Comparison of ENCODE assay signal across 8 mouse cellular contexts in genomic region chr15:79803533-79804351, GRCm38 (mm10). TPM values are rescaled to one million over a fixed set of nuclear protein-coding genes. Genes with fewer than 3 reads are reported as not detected.
A peak's percentile ranks its signal among the peaks of the same experiment; 100 is the strongest.
DNase-seq lines count a peak whose midpoint lies in the region; ATAC-seq and TF ChIP-seq lines count a peak whose summit lies in the region.

No protein-coding gene starts in this region.

- H3K4me3 ChIP-seq in megakaryocyte, embryonic 14.5 days (replicated peaks): peak overlapping the region; percentile 89
- H3K4me3 ChIP-seq in embryonic facial prominence, embryonic 10.5 days: peak overlapping the region; percentile 72
- peak overlapping the region; percentile 60 for H3K4me3 ChIP-seq in heart, postnatal 0 days (ENCODE audit: low read depth, low read length)
- peak overlapping the region; percentile 58 for H3K4me3 ChIP-seq in liver, adult 2 months (ENCODE audit: insufficient read depth, low read depth, low read length)

- no peaks in the 10 kb centered on the region for H3K36me3 ChIP-seq in megakaryocyte, embryonic 14.5 days (replicated peaks; ENCODE audit: low read length)
- H3K36me3 ChIP-seq in embryonic facial prominence, embryonic 10.5 days (replicated peaks): no peaks in the 10 kb centered on the region
- H3K36me3 ChIP-seq in heart, postnatal 0 days (replicated peaks; ENCODE audit: control insufficient read depth, insufficient read depth, low read length): no peaks in the 10 kb centered on the region
- H3K36me3 ChIP-seq in liver, adult 2 months (ENCODE audit: control insufficient read depth, insufficient read depth, low read length): no peaks in the 10 kb centered on the region
- no peaks in the 10 kb centered on the region for H3K36me3 ChIP-seq in splenic B cell, adult 2 months (ENCODE audit: control insufficient read depth, insufficient read depth, low read length, poor library complexity, severe bottlenecking)

- ATAC-seq in megakaryocyte, adult 5-6 weeks (ENCODE audit: poor library complexity, severe bottlenecking): no peak
- peak; percentile 42 for ATAC-seq in heart, postnatal 0 days (ENCODE audit: insufficient read depth, low read depth)

- H3K79me2 ChIP-seq in liver, adult 2 months (ENCODE audit: control insufficient read depth, insufficient read depth, low read length): no peaks in the 10 kb centered on the region

- peak overlapping the region; percentile 75 for H3K27ac ChIP-seq in embryonic facial prominence, embryonic 10.5 days (replicated peaks)
- no peak overlapping the region for H3K27ac ChIP-seq in heart, postnatal 0 days (ENCODE audit: low read depth)
- H3K27ac ChIP-seq in liver, adult 2 months (replicated peaks; ENCODE audit: insufficient read depth, low read depth, low read length): no peak overlapping the region

- no peak for DNase-seq in embryonic facial prominence, embryonic 10.5 days (ENCODE audit: low spot score)
- DNase-seq in heart, postnatal 0 days (ENCODE audit: low spot score): peak; percentile 22
- DNase-seq in liver, adult 2 months (ENCODE audit: extremely low read depth, low read depth, low spot score): no peak
- peak; percentile 31 for DNase-seq in splenic B cell, adult 2 months (ENCODE audit: low read depth, low spot score)
- no peak for DNase-seq in left cerebral cortex, postnatal 14 days (ENCODE audit: low spot score in 2 of 2)
- no peak for DNase-seq in natural killer cell, adult 2 months (ENCODE audit: low spot score in 2 of 2)

- H3K27me3 ChIP-seq in megakaryocyte, embryonic 14.5 days (replicated peaks): peaks cover 92% of the 10 kb centered on the region
- peaks cover 87% of the 10 kb centered on the region for H3K27me3 ChIP-seq in embryonic facial prominence, embryonic 10.5 days (replicated peaks; ENCODE audit: low read depth, poor library complexity, severe bottlenecking)
- H3K27me3 ChIP-seq in heart, postnatal 0 days (ENCODE audit: control insufficient read depth, insufficient read depth, low read length): peaks cover 73% of the 10 kb centered on the region
- H3K27me3 ChIP-seq in liver, adult 2 months (ENCODE audit: control insufficient read depth, insufficient read depth, low read length): peaks cover 17% of the 10 kb centered on the region
- H3K27me3 ChIP-seq in splenic B cell, adult 2 months (ENCODE audit: control insufficient read depth, insufficient read depth, low read length, poor library complexity, severe bottlenecking): peaks cover 4% of the 10 kb centered on the region; the same call in 1 of the 2 replicates

- H3K9me3 ChIP-seq in megakaryocyte, embryonic 14.5 days: no peaks in the 10 kb centered on the region
- H3K9me3 ChIP-seq in embryonic facial prominence, embryonic 10.5 days: no peaks in the 10 kb centered on the region
- H3K9me3 ChIP-seq in heart, postnatal 0 days (replicated peaks; ENCODE audit: control insufficient read depth, low read length): no peaks in the 10 kb centered on the region

- H3K4me1 ChIP-seq in megakaryocyte, embryonic 14.5 days: peaks cover 23% of the 10 kb centered on the region
- H3K4me1 ChIP-seq in embryonic facial prominence, embryonic 10.5 days: peaks cover 23% of the 10 kb centered on the region
- peaks cover 8% of the 10 kb centered on the region; the same call in 1 of the 2 replicates for H3K4me1 ChIP-seq in heart, postnatal 0 days (ENCODE audit: control insufficient read depth, insufficient read depth)
- H3K4me1 ChIP-seq in liver, adult 2 months (ENCODE audit: control insufficient read depth, insufficient read depth, low read length): no peaks in the 10 kb centered on the region

- peak overlapping the region; percentile 92 for H3K4me2 ChIP-seq in heart, postnatal 0 days (ENCODE audit: low read depth, low read length)

- no peak for TF ChIP-seq EP300 in heart, postnatal 0 days (IDR thresholded peaks at IDR 0.05; ENCODE audit: low read depth)

- 6% methylated on average over 81 of the region's 81 CpGs for WGBS in embryonic facial prominence, embryonic 10.5 days
- 6% methylated on average over 79 of the region's 81 CpGs for WGBS in heart, postnatal 0 days
- WGBS in liver, adult 2 months: 6% methylated on average over 77 of the region's 81 CpGs

- TF ChIP-seq CTCF in heart, postnatal 0 days (IDR thresholded peaks at IDR 0.05; ENCODE audit: low read depth): no peak
- no peak for TF ChIP-seq CTCF in liver, adult 2 months (IDR thresholded peaks at IDR 0.05; ENCODE audit: low read depth, low read length)

- H3K9ac ChIP-seq in heart, postnatal 0 days (replicated peaks; ENCODE audit: low read depth, low read length): peak overlapping the region; percentile 50; the same call in 1 of the 2 replicates
- H3K9ac ChIP-seq in liver, adult 2 months (ENCODE audit: low read depth, low read length): peak overlapping the region; percentile 12

- intact Hi-C loops in left cerebral cortex, postnatal 14 days (cut with DNase I): loop anchor here (5.0 kb wide), 1 partner anchor 46 kb away; no protein-coding TSS in a partner anchor

- TF ChIP-seq POLR2A in liver, adult 2 months (IDR thresholded peaks at IDR 0.05; ENCODE audit: extremely low read depth, insufficient read depth, low read length): no peak

RNA-seq across cellular contexts. Expression of gene Nptxr, which starts 0.8 kb away (rescaled TPM):
- 0.03 TPM in 1 of 2 replicates, not detected in the other for polyA plus RNA-seq in megakaryocyte, embryonic 14.5 days (2012; ENCODE audit: insufficient read depth, low replicate concordance)
- 0.33 and 1.3 TPM in 2 replicates for total RNA-seq in megakaryocyte, adult 5-6 weeks (2015)
- 0.44 and 0.49 TPM in 2 replicates for total RNA-seq in megakaryocyte, adult 5-6 weeks (2017)
- polyA plus RNA-seq in embryonic facial prominence, embryonic 10.5 days (2016; fragmentation: Nextera tagmentation; extraction: Ambion mirVana): 1.8 and 2.2 TPM in 2 replicates
- total RNA-seq in heart, postnatal 0 days (2014; rRNA removed; ENCODE audit: low replicate concordance): 10.8 and 13.7 TPM in 2 replicates
- polyA plus RNA-seq in heart, postnatal 0 days (2015; fragmentation: Nextera tagmentation; extraction: Ambion mirVana): 0.84 and 1.00 TPM in 2 replicates
- 0.09 and 0.20 TPM in 2 replicates for total RNA-seq in liver, adult 2 months (2014; rRNA removed)
- polyA plus RNA-seq in liver, adult 2 months (2012; rRNA removed): 0.11 and 0.19 TPM in 2 replicates
- total RNA-seq in left cerebral cortex, postnatal 14 days (2021): 100 to 1,000 TPM; 693 to 768 TPM

RNA-seq across cellular contexts. Expression of gene Dnal4, which starts 26.1 kb away (rescaled TPM):
- polyA plus RNA-seq in megakaryocyte, embryonic 14.5 days (2012; ENCODE audit: insufficient read depth, low replicate concordance): 23.4 and 30.0 TPM in 2 replicates
- 13.9 and 14.1 TPM in 2 replicates for total RNA-seq in megakaryocyte, adult 5-6 weeks (2015)
- 9.6 and 12.3 TPM in 2 replicates for total RNA-seq in megakaryocyte, adult 5-6 weeks (2017)
- polyA plus RNA-seq in embryonic facial prominence, embryonic 10.5 days (2016; fragmentation: Nextera tagmentation; extraction: Ambion mirVana): 66.3 and 68.6 TPM in 2 replicates
- 25.9 and 35.5 TPM in 2 replicates for total RNA-seq in heart, postnatal 0 days (2014; rRNA removed; ENCODE audit: low replicate concordance)
- polyA plus RNA-seq in heart, postnatal 0 days (2015; fragmentation: Nextera tagmentation; extraction: Ambion mirVana): 35.5 and 38.9 TPM in 2 replicates
- 4.5 and 6.2 TPM in 2 replicates for total RNA-seq in liver, adult 2 months (2014; rRNA removed)
- 14.2 and 14.9 TPM in 2 replicates for polyA plus RNA-seq in liver, adult 2 months (2012; rRNA removed)
- total RNA-seq in left cerebral cortex, postnatal 14 days (2021): 10 to 100 TPM; 37.5 to 39.7 TPM

RNA-seq across cellular contexts. Expression of gene Npcd, which starts 30.3 kb away (rescaled TPM):
- 0.09 TPM in 1 of 2 replicates, not detected in the other for polyA plus RNA-seq in megakaryocyte, embryonic 14.5 days (2012; ENCODE audit: insufficient read depth, low replicate concordance)
- not detected in 2 replicates for total RNA-seq in megakaryocyte, adult 5-6 weeks (2015)
- total RNA-seq in megakaryocyte, adult 5-6 weeks (2017): not detected in 2 replicates
- polyA plus RNA-seq in embryonic facial prominence, embryonic 10.5 days (2016; fragmentation: Nextera tagmentation; extraction: Ambion mirVana): not detected in 2 replicates
- 1.9 and 8.7 TPM in 2 replicates for total RNA-seq in heart, postnatal 0 days (2014; rRNA removed; ENCODE audit: low replicate concordance)
- polyA plus RNA-seq in heart, postnatal 0 days (2015; fragmentation: Nextera tagmentation; extraction: Ambion mirVana): not detected in 2 replicates
- total RNA-seq in liver, adult 2 months (2014; rRNA removed): not detected in 2 replicates
- polyA plus RNA-seq in liver, adult 2 months (2012; rRNA removed): 0.26 TPM in 1 of 2 replicates, not detected in the other
- total RNA-seq in left cerebral cortex, postnatal 14 days (2021): 10 to 100 TPM in 1 of 2 experiments, 1 to 10 TPM in 1; 7.3 to 53.6 TPM

RNA-seq across cellular contexts. Expression of gene Cbx6, which starts 30.7 kb away (rescaled TPM):
- polyA plus RNA-seq in megakaryocyte, embryonic 14.5 days (2012; ENCODE audit: insufficient read depth, low replicate concordance): 17.1 and 24.0 TPM in 2 replicates
- 2.3 and 3.9 TPM in 2 replicates for total RNA-seq in megakaryocyte, adult 5-6 weeks (2015)
- total RNA-seq in megakaryocyte, adult 5-6 weeks (2017): 3.5 and 6.7 TPM in 2 replicates
- 16.1 and 18.1 TPM in 2 replicates for polyA plus RNA-seq in embryonic facial prominence, embryonic 10.5 days (2016; fragmentation: Nextera tagmentation; extraction: Ambion mirVana)
- total RNA-seq in heart, postnatal 0 days (2014; rRNA removed; ENCODE audit: low replicate concordance): 47.3 and 51.8 TPM in 2 replicates
- 24.9 and 25.6 TPM in 2 replicates for polyA plus RNA-seq in heart, postnatal 0 days (2015; fragmentation: Nextera tagmentation; extraction: Ambion mirVana)
- total RNA-seq in liver, adult 2 months (2014; rRNA removed): 1.2 and 1.8 TPM in 2 replicates
- polyA plus RNA-seq in liver, adult 2 months (2012; rRNA removed): 2.9 and 3.7 TPM in 2 replicates
- 100 to 1,000 TPM; 429 to 483 TPM for total RNA-seq in left cerebral cortex, postnatal 14 days (2021)

Comparison
In these comparisons a context has a peak if more than half of its experiments do, and no peak if none do; other contexts are left out.
1. DNase-seq: peak in heart, postnatal 0 days (single experiment) and splenic B cell, adult 2 months (single experiment); none in embryonic facial prominence, embryonic 10.5 days (single experiment), liver, adult 2 months (single experiment), left cerebral cortex, postnatal 14 days (0 of 2) and natural killer cell, adult 2 months (0 of 2).
2. RNA of gene Nptxr, which starts 0.8 kb away (total RNA-seq): 693 to 768 TPM in left cerebral cortex, postnatal 14 days; 10.8 to 13.7 TPM in heart, postnatal 0 days, 0.33 to 1.3 TPM in megakaryocyte, adult 5-6 weeks and 0.09 to 0.20 TPM in liver, adult 2 months; every median in the first group is over 10 times any median in the second.
3. Peak in every context shown above with its lines, with median percentiles within 50 percentile points of each other: H3K4me3 ChIP-seq.